Mouse (Mus musculus) forebrain, embryonic 16.5 days (tissue): ENCODE results near the gene Mtmr1. TPM values are rescaled to one million over a fixed set of nuclear protein-coding genes. Genes with fewer than 3 reads are reported as not detected.
"Not testable (repeated sequence)": the region's sequence is repeated elsewhere in the genome, so short reads cannot be mapped to it uniquely, and the experiment has no call there.

Experiments
- ATAC-seq: fragments of 200-750 bp; cut with Nextera tagmentation; 2 replicates; pipeline ENCODE4 v1.8.0; 2017; ENCODE audit warnings: mild to moderate bottlenecking, moderate library complexity
- H3K27ac ChIP-seq: fragments of 300-500 bp; sonication (generic); 2 replicates; pipeline ENCODE4 v1.5.1; 2014; ENCODE audit warnings: low read length, control low read depth
- H3K27me3 ChIP-seq: fragments of 300-500 bp; sonication (generic); replicated peaks from 2 replicates; pipeline ENCODE4 v1.6.1; 2014; ENCODE audit warnings: low read length; ENCODE audit not compliant: control insufficient read depth, insufficient read depth
- H3K36me3 ChIP-seq: fragments of 300-500 bp; sonication (generic); 2 replicates; pipeline ENCODE4 v1.6.1; 2014; ENCODE audit not compliant: control insufficient read depth, insufficient read depth
- H3K4me1 ChIP-seq: fragments of 300-500 bp; sonication (generic); replicated peaks from 2 replicates; pipeline ENCODE4 v1.6.1; 2014; ENCODE audit warnings: low read length; ENCODE audit not compliant: control insufficient read depth, insufficient read depth
- H3K4me2 ChIP-seq: fragments of 300-500 bp; sonication (generic); 2 replicates; pipeline ENCODE4 v1.6.1; 2014; ENCODE audit warnings: mild to moderate bottlenecking, low read length, control low read depth
- H3K4me3 ChIP-seq: fragments of 300-500 bp; sonication (generic); replicated peaks from 2 replicates; pipeline ENCODE4 v1.5.1; 2014; ENCODE audit warnings: mild to moderate bottlenecking, low read length, control low read depth
- H3K9ac ChIP-seq: fragments of 300-500 bp; sonication (generic); replicated peaks from 2 replicates; pipeline ENCODE4 v1.6.1; 2014; ENCODE audit warnings: low read depth, low read length, control low read depth
- H3K9me3 ChIP-seq: fragments of 300-500 bp; sonication (generic); 2 replicates; pipeline ENCODE4 v1.6.1; 2016; ENCODE audit warnings: low read length; ENCODE audit not compliant: control insufficient read depth
- WGBS: fragments of 180-500 bp; shearing (Covaris S2); extraction: QIAGEN DNeasy Blood & Tissue Kit; methylation state at CpG from one replicate; pipeline ENCODE4 v1.1.7; 2014; 5-methylcytosine and 5-hydroxymethylcytosine counted together
- polyA plus RNA-seq: library from polyadenylated mRNA; unstranded; fragments of >200 nt; fragmentation: Nextera tagmentation; extraction: Ambion mirVana; gene quantifications from 2 replicates; pipeline ENCODE4 v1.2.1, GENCODE M21; 2015

The Mtmr1 gene
- polyA plus RNA-seq: 18.2 and 19.3 TPM in 2 replicates

DNA sequence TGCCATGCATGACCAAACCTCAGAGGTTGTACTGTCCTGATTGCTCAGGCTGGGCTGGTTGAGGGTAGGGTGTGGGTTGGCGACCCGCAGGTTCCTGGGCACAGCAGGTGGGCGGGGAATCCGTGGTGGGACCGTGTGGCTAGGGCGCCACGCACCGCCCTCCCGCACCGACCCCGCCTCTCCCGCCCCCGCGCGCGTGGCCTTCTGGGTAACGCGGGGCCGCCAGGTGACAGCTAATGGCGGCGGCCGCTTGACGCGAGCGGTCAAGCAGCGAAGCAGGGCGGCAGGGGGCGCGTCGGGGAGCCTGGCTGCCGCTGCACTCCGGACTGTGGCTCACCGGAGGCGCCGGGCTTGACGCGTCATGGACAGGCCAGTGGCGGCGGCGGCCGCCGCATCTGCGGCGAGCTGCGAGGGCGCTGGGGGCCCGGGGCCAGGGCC lies at the start of gene Mtmr1:
Gene Mtmr1 (plus strand): TSS at position 207 of the 438 bp plus-strand sequence.
- no peaks in the 10 kb centered on the region for H3K27me3 ChIP-seq
- peak within 1 kb of the TSS; percentile 62 for H3K4me3 ChIP-seq
- H3K9me3 ChIP-seq: no peaks in the 10 kb centered on the region
- ATAC-seq: peak; percentile 91
- peak within 1 kb of the TSS; percentile 54 for H3K4me2 ChIP-seq
- 20% methylated on average over 35 of the region's 47 CpGs for WGBS
- no peaks in the 10 kb centered on the region for H3K36me3 ChIP-seq
- H3K27ac ChIP-seq: peak within 1 kb of the TSS; percentile 60
- peak within 1 kb of the TSS; percentile 78 for H3K9ac ChIP-seq
- H3K4me1 ChIP-seq: 0 out of 2 replicates have a peak, but pooled peaks cover 4% of the 10 kb centered on the region

DNA sequence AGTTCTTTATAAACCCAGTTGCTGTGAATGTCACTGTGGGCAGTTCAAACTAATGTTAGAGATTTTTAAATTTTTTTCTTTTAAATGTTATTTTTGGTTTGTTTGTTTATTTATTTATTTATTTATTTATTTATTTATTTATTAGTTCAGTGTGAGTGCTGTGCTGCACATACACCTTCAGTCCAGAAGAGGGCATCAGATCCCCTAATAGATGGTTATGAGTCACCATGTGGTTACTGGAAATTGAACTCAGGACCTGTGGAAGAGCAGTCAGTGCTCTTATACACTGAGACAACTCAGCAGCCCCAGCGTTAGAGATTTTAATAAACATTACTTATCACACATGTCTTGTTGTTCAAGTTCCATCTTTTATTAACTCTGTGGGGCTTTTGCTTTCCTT lies 12.5 kb upstream of the Mtmr1 start:
- Histone ChIP-seq H3K4me3 (no peak overlapping the region), H3K36me3 (no peaks in the 10 kb centered on the region), H3K4me2 (no peak overlapping the region), H3K4me1 (no peaks in the 10 kb centered on the region), H3K9me3 (no peaks in the 10 kb centered on the region), H3K27me3 (no peaks in the 10 kb centered on the region), H3K27ac (no peak overlapping the region), H3K9ac (no peak overlapping the region)
- ATAC-seq: no peak
- WGBS: 91% methylated on average over 1 of the region's 1 CpGs

- Histone ChIP-seq H3K4me2 (no peak overlapping the region), H3K27ac (no peak overlapping the region), H3K27me3 (no peaks in the 10 kb centered on the region), H3K4me3 (no peak overlapping the region), H3K36me3 (no peaks in the 10 kb centered on the region), H3K4me1 (no peaks in the 10 kb centered on the region), H3K9me3 (no peaks in the 10 kb centered on the region), H3K9ac (no peak overlapping the region)
- ATAC-seq: no peak
- 47% methylated on average over 1 of the region's 1 CpGs for WGBS
These were observed 9.2 kb upstream of the Mtmr1 start for GRCm38 (mm10) chrX:71355331-71355730.

GRCm38 (mm10) chrX:71361793-71362192 lies 2.8 kb upstream of the Mtmr1 start:
- not testable (repeated sequence) for ATAC-seq, H3K4me1 ChIP-seq, H3K27ac ChIP-seq, H3K36me3 ChIP-seq, H3K4me3 ChIP-seq, H3K9me3 ChIP-seq, H3K4me2 ChIP-seq, H3K9ac ChIP-seq, H3K27me3 ChIP-seq
- WGBS: 93% methylated on average over 10 of the region's 10 CpGs

DNA sequence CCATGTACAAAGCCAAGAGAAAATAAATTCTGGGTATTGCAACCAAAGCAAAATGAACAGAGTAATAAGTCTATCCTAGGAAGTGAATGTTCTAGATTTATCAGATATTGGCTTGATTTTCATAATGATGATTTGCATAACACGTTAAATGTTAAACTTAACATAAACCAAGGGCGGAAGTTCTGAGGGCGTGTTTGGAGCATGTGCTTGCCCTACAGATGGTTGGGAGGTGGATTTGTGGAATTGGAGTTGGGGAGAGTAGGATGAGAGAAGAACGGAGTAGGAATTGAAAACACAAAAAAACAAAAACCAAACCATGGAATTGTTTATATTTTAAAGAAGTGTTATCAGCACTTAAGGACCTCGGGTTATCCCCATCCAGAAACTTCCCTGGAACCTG lies 498 bp upstream of the Mtmr1 start:
- H3K27ac ChIP-seq: no peak overlapping the region
- no peaks in the 10 kb centered on the region for H3K36me3 ChIP-seq
- peak overlapping the region; percentile 78; the same call in 1 of the 2 replicates for H3K9ac ChIP-seq
- no peaks in the 10 kb centered on the region for H3K9me3 ChIP-seq
- H3K27me3 ChIP-seq: no peaks in the 10 kb centered on the region
- peak overlapping the region; percentile 54 for H3K4me2 ChIP-seq
- 0 out of 2 replicates have a peak, but pooled peaks cover 4% of the 10 kb centered on the region for H3K4me1 ChIP-seq
- no peak for ATAC-seq
- H3K4me3 ChIP-seq: peak overlapping the region; percentile 62
- WGBS: 70% methylated on average over 5 of the region's 5 CpGs

DNA sequence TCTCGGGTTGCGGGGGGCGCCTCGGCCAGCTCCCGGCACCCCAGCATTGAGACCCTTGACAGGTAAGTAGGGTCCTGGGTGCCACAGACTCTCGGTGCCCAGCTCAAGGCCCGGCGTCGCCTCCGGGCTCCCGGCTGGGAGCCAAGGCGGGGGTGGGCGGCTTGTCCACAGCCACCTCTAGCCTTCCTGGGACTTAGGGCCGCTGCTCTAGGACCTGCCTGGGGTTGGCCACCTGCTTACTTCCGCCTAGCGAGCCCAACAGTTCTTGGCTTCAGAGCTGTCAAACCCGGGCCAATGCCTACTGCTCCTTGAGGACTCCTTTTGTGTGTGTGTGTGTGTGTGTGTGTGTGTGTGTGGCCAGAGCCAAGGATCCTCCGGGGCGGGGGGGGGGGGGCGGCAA lies 451 bp downstream of the Mtmr1 start:
- Histone ChIP-seq H3K27ac (peak overlapping the region; percentile 60), H3K36me3 (no peaks in the 10 kb centered on the region), H3K4me2 (peak overlapping the region; percentile 54), H3K4me3 (peak overlapping the region; percentile 62), H3K4me1 (0 out of 2 replicates have a peak, but pooled peaks cover 4% of the 10 kb centered on the region), H3K9me3 (no peaks in the 10 kb centered on the region), H3K27me3 (no peaks in the 10 kb centered on the region), H3K9ac (peak overlapping the region; percentile 78)
- ATAC-seq: peak; percentile 71
- 22% methylated on average over 18 of the region's 20 CpGs for WGBS

DNA sequence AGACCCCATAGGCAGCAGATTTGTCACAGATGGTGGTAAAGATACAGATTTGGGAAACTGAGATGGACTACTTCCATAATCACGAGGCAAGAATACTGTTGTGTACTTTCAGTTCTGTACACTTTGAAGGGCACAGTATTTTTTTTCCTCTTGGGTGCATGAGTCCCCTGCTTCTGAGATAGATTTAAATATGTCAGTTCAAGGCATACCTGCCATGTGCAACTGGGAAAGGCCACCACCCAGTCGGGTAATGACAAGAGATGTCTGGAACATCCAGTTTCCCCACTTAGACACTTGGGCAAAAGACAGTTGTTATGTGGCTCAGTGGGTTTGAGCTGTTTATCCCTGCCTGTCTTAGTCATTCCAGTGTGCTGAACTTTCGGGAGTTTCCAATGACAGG lies 950 bp downstream of the Mtmr1 start:
- no peak overlapping the region for H3K27ac ChIP-seq
- H3K4me2 ChIP-seq: peak overlapping the region; percentile 54
- H3K9ac ChIP-seq: peak overlapping the region; percentile 78

GRCm38 (mm10) chrX:71366973-71367372 lies 2.4 kb downstream of the Mtmr1 start:
- H3K27ac ChIP-seq: no peak overlapping the region
- H3K27me3 ChIP-seq: no peaks in the 10 kb centered on the region
- no peaks in the 10 kb centered on the region for H3K9me3 ChIP-seq
- ATAC-seq: no peak
- no peak overlapping the region for H3K4me2 ChIP-seq
- no peak overlapping the region for H3K9ac ChIP-seq
- H3K36me3 ChIP-seq: no peaks in the 10 kb centered on the region
- 0 out of 2 replicates have a peak, but pooled peaks cover 4% of the 10 kb centered on the region for H3K4me1 ChIP-seq
- no peak overlapping the region for H3K4me3 ChIP-seq

More for the DNA sequence above, 950 bp downstream of the Mtmr1 start:
- Histone ChIP-seq H3K9me3 (no peaks in the 10 kb centered on the region), H3K36me3 (no peaks in the 10 kb centered on the region), H3K4me1 (0 out of 2 replicates have a peak, but pooled peaks cover 4% of the 10 kb centered on the region), H3K27me3 (no peaks in the 10 kb centered on the region), H3K4me3 (peak overlapping the region; percentile 62)
- 47% methylated on average over 3 of the region's 3 CpGs for WGBS
- ATAC-seq: peak; percentile 52

DNA sequence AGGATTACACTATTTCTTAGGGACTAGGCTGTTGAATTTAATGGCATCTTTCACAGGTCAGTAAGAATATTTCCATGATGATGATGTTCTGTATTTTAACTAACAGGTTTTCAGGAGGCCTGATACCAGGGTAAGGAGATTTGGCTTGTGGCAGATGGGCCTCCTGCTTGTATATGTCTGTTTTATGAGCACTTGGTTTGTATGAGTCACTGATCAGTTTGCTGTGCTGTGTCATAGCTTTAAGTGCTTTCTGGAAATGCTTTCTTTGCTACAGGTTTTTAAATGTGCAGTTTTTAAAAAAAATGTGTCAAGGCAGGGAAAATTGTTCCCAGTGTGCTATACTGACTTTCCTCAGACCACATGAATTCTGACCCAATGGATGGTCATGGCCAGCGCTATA lies 12.2 kb downstream of the Mtmr1 start:
- WGBS: 91% methylated on average over 1 of the region's 1 CpGs
- Histone ChIP-seq H3K4me3 (no peak overlapping the region), H3K4me1 (no peaks in the 10 kb centered on the region), H3K27me3 (no peaks in the 10 kb centered on the region), H3K9me3 (no peaks in the 10 kb centered on the region), H3K27ac (no peak overlapping the region), H3K36me3 (no peaks in the 10 kb centered on the region), H3K9ac (no peak overlapping the region), H3K4me2 (no peak overlapping the region)
- ATAC-seq: no peak

DNA sequence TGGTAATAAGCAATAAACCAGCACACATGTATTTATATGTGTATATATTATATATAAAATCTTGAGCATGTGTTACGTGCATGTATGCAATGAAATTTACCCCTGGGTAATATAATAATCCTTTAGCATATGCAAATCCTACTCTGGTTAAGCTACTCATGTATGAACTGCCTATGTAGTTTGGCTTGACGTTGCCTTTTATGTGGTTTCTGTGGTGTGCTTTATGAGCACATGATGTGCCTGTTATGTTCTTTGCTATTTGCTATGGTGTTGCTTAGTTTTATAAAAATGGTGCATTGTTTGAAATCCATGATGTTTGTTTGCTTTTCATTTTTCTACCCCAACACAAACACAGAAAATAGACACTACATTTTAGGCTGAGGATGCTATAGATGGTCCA lies 13.9 kb downstream of the Mtmr1 start:
- 93% methylated on average over 2 of the region's 2 CpGs for WGBS
- H3K9ac ChIP-seq: no peak overlapping the region
- no peak overlapping the region for H3K4me2 ChIP-seq
- ATAC-seq: no peak
- H3K36me3 ChIP-seq: no peaks in the 10 kb centered on the region
- no peaks in the 10 kb centered on the region for H3K27me3 ChIP-seq
- H3K4me1 ChIP-seq: no peaks in the 10 kb centered on the region
- H3K27ac ChIP-seq: no peak overlapping the region
- no peaks in the 10 kb centered on the region for H3K9me3 ChIP-seq
- no peak overlapping the region for H3K4me3 ChIP-seq
